Mouse (Mus musculus) kidney, postnatal 10 days (tissue): ENCODE measurements around the gene Upp2.
A peak's percentile ranks its signal among the peaks of the same experiment; 100 is the strongest.

Source experiments
- DNase-seq: peaks from one replicate; pipeline ENCODE4 v3.0.0; 2021; ENCODE audit warnings: mixed read lengths

Upp2 gene

DNA sequence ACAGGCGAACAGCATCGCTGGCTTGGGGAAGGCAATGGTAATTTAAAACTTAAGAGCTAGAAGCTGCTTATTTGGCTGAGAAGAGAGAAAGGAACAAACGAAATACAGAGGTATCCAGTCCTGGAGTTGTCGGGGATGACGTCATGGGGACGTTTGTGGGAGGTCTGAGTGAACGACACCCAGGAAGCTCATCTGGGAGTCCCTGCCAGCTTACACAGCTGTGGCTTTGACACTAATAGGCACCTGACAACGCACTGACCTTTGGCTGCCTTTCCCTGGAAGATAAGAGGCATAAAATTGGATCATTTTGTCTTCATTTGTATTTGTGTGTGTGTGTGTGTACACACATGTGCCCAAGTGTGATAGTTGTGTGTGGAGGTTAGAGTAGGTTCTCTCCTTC lies 130.4 kb downstream of the Upp2 start:
- peak; percentile 3 for DNase-seq

DNA sequence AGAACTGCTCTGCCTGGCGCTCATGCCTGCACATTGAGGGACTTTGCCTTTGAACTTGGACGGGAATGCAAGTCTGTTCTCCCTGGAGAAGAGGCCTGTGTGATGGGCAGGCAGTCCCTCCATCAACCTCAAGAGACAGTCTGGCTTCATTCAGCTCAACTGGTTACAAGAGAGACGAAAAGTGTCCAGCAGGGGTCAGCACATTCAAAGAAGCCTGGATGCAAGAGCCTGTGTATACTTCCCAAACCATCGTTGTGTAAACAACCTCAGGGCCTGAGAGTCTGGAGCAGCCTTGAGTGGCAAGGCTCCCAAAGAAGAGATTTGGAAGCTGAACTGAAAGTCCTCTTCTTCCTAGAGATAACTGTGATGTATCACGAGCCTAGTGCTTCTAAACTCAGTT lies 132.8 kb downstream of the Upp2 start:
- peak; percentile 88 for DNase-seq

GRCm38 (mm10) chr2:58700354-58700753 lies 133.3 kb downstream of the Upp2 start:
- no peak for DNase-seq

DNA sequence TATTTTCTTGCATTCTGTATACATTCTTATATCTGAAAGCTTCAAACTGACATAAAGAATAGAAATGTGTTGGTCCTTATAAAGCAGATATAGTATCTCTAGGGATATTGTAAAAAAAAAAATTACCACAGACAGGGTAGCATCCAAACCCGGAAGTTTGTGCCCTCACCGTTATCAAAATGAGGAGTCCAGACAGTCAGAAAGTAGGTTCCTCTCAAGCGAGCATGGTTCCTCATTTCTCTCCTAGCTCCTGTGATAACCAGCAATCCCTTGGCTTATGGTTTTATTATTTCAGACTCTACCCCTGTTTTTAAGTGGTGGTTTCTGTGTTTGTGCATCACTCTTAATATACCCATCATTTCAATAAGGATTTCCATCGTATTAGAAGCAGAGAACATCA lies 134.5 kb downstream of the Upp2 start:
- DNase-seq, result no peak

DNA sequence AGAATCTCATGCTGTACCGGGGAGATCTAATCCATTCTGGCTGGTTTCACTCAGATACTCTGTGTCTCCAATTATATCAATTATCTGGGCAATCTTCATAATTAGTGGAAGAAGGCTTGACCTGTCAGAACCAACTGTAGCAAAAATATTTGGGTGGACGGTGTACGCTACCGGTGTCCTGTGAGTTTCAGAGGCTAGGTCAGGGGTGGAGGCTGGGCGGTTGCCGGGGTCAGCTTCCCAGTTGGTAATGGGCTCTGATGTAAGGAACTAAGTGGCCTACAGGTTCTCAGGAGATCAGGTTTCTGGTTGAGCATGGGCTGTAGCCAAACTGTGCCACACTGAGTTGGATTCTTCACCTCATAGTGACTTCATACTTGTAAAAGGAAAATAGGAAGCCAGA lies 136.1 kb downstream of the Upp2 start:
- DNase-seq, result no peak

DNA sequence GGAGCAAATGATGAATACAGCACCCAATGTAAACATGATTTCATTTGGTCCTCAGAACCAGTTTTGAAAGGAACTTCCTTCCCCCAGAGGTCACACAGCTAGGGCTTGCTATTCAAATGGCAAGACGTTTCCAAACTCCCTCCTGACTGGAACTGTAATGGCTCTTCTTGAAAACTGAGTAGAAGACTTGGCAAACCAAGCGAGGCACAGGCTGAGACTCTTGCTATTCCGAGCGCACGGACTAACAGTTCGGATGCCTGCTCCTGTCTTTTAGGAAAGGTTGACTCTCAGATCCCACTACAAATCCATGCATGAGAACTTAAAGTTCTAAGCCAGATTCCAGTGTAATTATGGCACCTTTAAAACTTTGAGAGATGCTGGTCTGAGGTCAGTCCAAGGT lies 136.5 kb downstream of the Upp2 start:
- no peak for DNase-seq

DNA sequence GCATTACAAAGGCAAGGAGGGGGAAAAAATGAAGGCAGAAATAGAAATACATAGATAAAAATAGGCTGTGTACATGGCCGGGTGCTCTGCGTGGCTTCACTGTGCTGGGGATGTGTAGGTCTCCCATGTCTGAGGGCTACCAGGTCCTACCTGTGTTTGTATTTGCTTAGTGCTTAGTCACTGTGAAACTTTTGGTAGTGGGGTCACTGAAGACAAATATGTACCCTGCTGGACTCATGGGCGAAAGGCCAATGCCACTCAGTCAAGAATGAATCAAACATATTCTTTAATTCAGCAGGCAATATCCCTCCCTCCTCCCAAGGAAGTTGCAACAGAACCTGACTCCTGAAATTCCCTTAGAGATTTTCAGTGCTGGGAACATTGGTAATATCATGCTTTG lies 137.5 kb downstream of the Upp2 start:
- no peak for DNase-seq

DNA sequence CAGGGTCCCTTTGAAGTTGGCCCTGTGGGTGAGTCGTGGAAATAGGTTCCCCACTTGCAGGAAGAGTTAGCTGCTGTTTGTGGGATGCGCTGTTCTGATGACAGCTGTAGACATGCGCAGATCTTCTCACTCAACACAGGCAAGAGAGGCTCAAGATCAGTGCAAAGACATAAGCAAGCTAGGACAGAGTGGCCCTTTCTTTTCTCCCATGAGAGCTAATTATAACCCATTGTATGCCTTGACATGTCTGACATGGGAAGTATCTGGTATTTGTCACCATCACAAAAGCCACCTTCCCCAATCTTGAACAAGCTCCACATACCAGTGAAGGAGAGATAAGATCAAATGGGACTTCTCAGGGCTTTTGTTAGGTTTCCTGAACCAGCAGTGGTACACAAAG lies 140.6 kb downstream of the Upp2 start:
- DNase-seq, result no peak

GRCm38 (mm10) chr2:58710234-58710633 lies 143.1 kb downstream of the Upp2 start:
- no peak for DNase-seq

DNA sequence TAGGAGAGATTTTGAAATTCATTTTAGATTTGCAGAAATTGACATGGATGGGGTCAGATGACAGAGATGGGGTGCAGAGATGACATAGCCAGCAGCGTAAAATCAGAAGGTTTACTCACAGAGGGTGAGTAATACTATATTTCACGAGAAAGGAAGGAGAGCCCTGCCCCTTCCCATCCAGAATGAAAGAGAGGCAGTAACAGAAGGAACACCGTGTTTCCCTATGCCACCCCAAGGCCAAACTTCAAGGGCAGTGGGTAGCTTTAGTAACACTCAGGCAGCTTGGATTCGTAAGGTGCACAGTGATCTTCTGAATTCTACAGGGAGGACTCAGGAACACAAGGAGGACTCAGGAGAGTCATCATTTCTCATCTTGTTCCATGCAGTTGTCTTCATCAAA lies 144.0 kb downstream of the Upp2 start:
- no peak for DNase-seq

GRCm38 (mm10) chr2:58711491-58711890 lies 144.4 kb downstream of the Upp2 start:
- DNase-seq, result peak; percentile 41

- DNase-seq, result peak; percentile 88
Measured at GRCm38 (mm10) chr2:58711935-58712334, 144.8 kb downstream of the Upp2 start.

DNA sequence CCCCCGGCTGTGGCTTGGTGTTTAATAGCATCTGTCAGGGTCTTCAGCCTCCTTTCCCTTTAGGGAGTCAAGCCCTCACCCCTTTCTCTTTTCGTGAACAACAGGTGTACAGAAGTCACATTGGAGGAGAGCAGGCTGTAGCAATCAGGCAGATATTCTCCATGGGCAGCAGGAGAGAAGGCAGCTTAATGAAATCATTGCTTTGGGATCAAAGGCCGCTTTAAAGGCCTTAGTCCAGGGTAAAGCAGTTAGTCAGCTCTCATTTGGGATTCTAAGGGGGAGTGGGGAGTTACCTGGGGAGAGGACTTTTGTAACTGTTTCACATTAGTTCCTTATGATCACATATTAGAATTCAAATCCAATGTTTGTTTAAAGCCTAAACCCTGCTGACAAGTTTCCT lies 150.8 kb downstream of the Upp2 start:
- no peak for DNase-seq

DNA sequence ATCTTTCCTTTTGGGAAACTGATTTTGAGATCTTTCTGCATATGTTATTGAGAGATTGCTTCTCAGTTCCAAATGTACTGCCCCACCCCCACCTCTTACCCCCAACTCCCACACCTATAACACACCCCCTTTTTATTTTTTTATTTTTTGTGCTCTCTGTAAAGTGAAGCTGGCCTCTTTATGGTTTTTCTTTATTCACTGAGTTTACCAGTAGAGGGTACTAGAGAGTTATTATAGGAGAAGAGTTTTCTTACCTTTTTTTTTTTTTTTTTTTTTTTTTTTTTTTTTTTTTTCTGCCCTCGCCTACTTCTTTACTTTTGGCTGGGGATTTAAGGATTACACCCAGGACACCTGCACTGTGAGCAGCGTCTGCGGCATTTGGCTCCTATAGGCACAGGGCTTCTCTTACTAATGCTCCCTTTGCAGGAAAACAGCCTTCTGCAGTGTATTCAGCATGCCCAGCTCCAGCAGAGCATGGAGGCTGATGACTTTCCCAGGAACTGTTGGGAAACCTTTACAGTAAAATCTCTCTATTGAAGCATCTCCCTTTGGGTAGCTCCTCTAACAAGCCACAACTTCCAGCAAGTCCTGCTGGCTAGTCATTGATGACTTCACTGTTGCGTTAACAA lies 170.2 kb downstream of the Upp2 start:
- DNase-seq, result no peak

DNA sequence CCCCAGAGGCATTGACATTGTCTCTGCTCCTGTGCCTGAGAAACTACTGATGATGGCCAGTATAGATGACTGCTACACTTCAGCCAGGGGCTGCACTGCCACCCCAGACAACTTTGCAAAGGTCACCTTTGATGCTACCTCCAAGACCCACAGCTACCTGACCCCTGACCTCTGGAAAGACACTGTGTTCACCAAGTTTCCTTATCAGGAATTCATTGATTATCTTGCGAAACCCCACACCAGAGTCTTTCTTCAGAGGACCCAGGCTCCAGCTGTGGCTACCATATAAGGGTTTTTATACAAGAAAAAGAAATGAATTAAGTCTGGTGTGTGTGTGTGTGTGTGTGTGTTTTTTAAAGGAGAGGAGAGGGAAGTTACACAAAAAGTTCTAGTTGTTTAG lies 174.1 kb downstream of the Upp2 start:
- DNase-seq, result no peak

DNA sequence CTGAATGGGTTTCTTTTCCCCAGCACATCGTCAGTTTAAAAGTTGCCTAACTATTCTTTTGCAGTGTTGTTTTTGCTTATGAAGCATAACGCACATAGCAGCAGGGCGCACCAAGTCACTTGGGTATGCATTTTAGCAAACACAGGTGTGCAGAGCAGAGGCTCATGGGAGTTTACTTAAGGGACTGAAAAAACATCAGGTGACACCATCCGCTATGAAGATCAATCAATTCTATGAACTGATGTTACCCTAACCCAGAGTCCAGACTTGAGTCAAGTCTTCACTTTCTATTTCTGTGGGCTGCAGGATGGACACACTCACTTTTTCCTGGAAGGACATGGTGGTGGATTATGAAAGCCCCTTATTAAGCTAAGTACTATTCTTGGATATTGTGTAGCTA lies 174.9 kb downstream of the Upp2 start:
- no peak for DNase-seq

DNA sequence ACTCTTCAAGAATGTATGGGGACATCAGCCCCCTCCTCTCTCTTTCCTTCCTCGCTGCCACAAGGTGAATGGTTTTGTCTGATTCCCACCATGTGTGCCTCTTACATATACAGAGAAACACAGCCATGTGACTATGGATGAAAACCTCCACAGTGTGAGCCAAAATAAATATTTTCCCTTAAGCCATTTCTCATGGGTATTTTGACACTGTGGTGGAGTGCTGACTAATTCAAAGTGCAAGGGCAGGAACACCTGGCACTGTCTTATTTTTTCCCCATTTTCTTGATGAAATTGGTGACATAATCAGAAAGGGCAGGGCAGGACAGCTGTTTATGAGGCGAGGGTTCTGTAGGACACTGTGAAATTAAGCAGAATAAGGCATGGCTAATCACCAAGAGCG lies 176.3 kb downstream of the Upp2 start:
- no peak for DNase-seq

DNA sequence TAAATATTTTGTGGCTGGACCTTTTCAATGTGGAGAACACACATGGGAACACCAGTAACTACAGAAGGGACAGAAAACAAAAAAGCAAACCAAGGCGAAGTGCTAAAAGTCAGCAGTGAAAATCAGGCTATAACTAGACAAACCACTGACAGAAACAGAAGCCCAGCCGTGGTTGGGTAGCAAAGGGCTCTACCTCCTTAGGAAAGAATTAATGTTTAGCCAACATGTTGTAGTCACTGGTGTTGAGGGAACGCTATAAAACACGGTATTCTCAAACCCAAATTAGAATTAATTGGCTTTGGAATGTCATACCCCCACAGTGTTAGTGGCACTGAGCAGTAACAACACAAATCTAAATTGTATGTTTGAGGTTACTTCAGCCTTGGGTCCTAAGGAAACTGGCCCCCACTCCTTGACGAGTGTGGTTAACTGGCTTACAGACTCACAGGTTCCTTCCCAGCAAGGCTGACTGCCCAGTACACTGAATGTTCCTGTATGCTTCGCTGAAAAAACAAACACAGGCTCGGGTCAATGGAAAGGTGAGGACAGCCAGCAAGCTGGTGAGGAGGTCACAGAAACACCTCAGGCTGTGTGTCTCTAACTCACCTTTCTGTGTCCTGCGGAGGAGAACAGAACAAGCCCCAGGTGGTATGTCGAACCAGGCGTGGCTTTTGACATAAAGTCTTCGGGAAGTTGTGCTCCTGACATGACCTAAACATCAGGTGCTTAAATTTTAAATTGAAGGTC lies 180.6 kb downstream of the Upp2 start:
- DNase-seq, result peak; percentile 56

- DNase-seq, result no peak
Measured at GRCm38 (mm10) chr2:58748296-58748695, 181.2 kb downstream of the Upp2 start.

DNA sequence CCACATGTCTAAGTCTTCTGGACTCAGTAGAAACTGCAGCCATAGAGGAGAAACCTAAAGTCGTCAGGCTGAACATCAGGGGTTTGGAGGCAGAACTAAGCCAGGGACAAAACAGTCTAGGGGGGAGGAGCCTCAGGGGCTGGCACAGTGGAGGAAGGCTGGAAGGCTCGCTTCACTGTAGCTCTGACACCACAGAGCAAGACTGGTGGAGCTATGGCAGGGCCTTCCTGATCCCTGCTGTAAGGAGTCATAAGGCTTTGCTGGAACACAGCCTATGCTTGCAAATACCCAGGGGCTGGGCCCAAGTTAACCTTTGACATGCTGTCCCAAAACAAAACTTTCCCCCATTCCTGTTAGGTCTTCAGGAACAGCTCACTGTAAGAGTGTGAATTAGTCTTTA lies 185.8 kb downstream of the Upp2 start:
- no peak for DNase-seq

DNA sequence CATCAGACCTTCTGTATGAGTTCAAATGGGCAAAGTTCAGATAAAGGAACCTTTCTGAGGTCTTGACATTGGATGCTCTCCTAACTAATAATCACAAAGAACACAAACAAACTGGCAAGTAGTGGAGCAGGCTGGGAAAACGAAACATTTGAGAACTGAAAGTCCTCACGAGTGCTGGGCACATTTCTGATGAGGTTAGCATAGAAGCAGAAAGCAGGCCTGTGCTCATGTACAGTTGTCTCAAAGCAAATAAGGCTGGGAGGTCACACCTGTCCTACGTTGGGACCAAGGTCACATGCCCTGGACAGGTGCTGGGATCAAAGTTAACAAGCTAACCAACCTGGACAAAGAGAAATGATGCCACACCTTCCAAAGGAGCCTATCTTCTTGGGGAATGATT lies 187.6 kb downstream of the Upp2 start:
- DNase-seq, result no peak

DNA sequence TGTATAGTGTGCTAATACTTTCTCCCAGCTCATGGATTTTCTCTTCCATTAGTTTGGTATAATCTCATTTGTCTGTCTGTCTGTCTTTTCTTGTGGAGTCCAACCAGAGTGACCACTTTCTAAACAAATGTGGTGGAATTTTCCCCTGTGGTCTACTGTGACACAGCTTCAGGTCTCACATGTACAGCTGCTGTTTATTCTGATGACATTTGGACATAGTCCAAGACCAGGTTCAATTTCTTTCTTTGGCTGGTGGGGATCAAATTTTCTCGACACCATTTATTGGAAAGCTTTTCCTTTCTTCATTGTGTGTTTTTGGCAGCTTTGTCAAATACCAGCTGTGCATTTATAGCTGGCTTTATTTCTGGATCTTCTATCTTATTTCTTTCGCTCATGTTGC lies 191.0 kb downstream of the Upp2 start:
- no peak for DNase-seq

GRCm38 (mm10) chr2:58759676-58760075 lies 192.6 kb downstream of the Upp2 start:
- DNase-seq, result no peak

DNA sequence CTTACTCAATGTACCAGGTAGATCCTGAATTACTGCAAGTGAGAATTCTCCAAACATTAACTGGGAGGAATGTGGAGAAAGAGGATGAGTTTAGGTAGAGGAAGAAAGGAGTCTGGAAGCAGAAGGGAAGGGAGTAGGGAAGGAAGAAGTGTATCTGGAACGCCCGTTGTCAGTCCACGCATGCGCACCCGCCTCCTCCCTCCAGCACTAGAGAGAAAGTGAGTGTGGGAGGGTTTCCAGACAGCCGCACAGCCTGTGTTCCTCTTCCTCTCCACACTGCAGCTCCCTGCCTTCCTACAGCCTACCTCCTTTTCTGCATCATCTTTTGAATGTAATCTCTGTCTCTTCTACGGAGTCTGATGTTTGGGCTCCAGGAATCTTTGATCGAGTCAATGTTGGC lies 198.0 kb downstream of the Upp2 start:
- DNase-seq, result peak; percentile 42

- DNase-seq, result no peak
Measured at GRCm38 (mm10) chr2:58773833-58774232, 206.7 kb downstream of the Upp2 start.
